Comparison of ENCODE assay signal across 8 mouse cellular contexts in the genomic region with DNA sequence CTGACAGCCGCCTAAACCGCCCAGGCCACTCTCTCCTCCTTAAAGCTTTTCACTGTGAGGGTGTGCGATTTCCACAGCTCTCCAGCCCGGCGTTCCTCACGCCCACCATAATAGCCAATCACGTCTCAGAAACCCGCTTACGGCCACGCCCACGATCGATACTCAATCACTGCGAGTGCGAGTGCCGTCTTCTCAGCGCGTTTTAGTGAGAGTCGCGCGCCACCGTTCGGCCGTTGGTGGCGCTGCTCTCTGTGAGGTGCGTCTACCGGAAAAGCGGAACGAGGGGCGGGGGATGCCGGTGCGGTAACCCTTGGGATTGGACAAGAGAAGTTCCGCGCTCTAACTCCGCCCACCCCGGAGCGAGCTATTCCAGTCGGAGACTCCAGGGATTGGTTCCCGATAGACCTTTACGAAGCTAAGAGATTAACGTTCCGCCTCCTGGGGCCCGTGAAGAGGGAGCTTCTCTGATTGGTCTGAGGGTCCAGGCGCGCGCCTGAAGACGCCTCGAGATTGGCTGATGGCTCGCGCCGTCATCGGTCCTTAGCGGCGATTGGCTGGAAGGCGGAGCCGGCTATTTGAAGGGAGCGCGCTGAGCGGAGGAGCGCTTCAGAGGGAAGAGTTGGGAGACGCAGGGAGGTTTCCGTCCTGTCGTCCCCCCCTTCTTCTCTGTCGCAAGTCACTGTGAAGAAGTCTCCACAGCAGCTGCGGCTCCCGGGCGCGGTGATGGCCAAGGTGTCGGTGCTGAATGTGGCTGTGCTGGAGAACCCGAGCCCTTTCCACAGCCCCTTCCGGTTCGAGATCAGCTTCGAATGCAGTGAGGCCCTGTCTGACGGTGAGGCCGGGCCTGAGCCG. TPM values are rescaled to one million over a fixed set of nuclear protein-coding genes. Genes with fewer than 3 reads are reported as not detected.
DNase-seq lines count a peak whose midpoint lies in the region; ATAC-seq lines count a peak whose summit lies in the region.

A gene (minus strand): TSS at position 100 of the 852 bp plus-strand sequence.
A gene (plus strand): TSS at position 402 of the 852 bp plus-strand sequence.

- no peak within 1 kb of the TSS for H3K27ac ChIP-seq in heart, embryonic 14.5 days (replicated peaks in 1 of 2; ENCODE audit: control insufficient read depth in 1 of 2, insufficient read depth in 1 of 2, low read depth in 2 of 2, low read length in 2 of 2)
- H3K27ac ChIP-seq in liver, embryonic 13.5 days: peak within 1 kb of the TSS; percentile 83
- peak within 1 kb of the TSS; percentile 32; the same call in 1 of the 2 replicates for H3K27ac ChIP-seq in stomach, embryonic 16.5 days (ENCODE audit: low read length)

- H3K9me3 ChIP-seq in heart, embryonic 14.5 days (ENCODE audit: control insufficient read depth, low read length): no peaks in the 10 kb centered on the region
- no peaks in the 10 kb centered on the region for H3K9me3 ChIP-seq in liver, embryonic 13.5 days (replicated peaks)
- no peaks in the 10 kb centered on the region for H3K9me3 ChIP-seq in stomach, embryonic 16.5 days (replicated peaks; ENCODE audit: control insufficient read depth, low read length)

- DNase-seq in c-Kit-negative CD71-positive TER-119-positive erythroid progenitor cells, embryonic 14.5 days (ENCODE audit: low read depth, low spot score): peak; percentile 99
- DNase-seq in fibroblast of lung, adult 2 months (ENCODE audit: low read depth): peak; percentile 99
- DNase-seq in kidney, postnatal 14 days: peak; percentile 100
- peak; percentile 98 for DNase-seq in liver, embryonic 13.5 days
- DNase-seq in neural tube, embryonic 10.5 days (ENCODE audit: extremely low spot score, low spot score): peak; percentile 97

- H3K9ac ChIP-seq in heart, embryonic 14.5 days (ENCODE audit: low read length): peak within 1 kb of the TSS; percentile 77
- peak within 1 kb of the TSS; percentile 92 for H3K9ac ChIP-seq in liver, embryonic 13.5 days
- H3K9ac ChIP-seq in stomach, embryonic 16.5 days (ENCODE audit: low read length): peak within 1 kb of the TSS; percentile 76

- H3K36me3 ChIP-seq in heart, embryonic 14.5 days (ENCODE audit: control insufficient read depth, insufficient read depth, low read length): no peaks in the 10 kb centered on the region
- peaks cover 19% of the 10 kb centered on the region for H3K36me3 ChIP-seq in liver, embryonic 13.5 days
- no peaks in the 10 kb centered on the region for H3K36me3 ChIP-seq in stomach, embryonic 16.5 days (ENCODE audit: control insufficient read depth, insufficient read depth, low read length)

- peak within 1 kb of the TSS; percentile 66 to 80 for H3K4me3 ChIP-seq in heart, embryonic 14.5 days (ENCODE audit: control insufficient read depth in 1 of 2, insufficient read depth in 1 of 2, low read depth in 1 of 2, low read length in 2 of 2)
- peak within 1 kb of the TSS; percentile 94 for H3K4me3 ChIP-seq in liver, embryonic 13.5 days (replicated peaks)
- peak within 1 kb of the TSS; percentile 80 for H3K4me3 ChIP-seq in stomach, embryonic 16.5 days (replicated peaks; ENCODE audit: low read length)

- peak within 1 kb of the TSS; percentile 90 for H3K4me2 ChIP-seq in heart, embryonic 14.5 days (ENCODE audit: low read length)
- peak within 1 kb of the TSS; percentile 92 for H3K4me2 ChIP-seq in liver, embryonic 13.5 days
- H3K4me2 ChIP-seq in stomach, embryonic 16.5 days (ENCODE audit: low read depth, low read length): peak within 1 kb of the TSS; percentile 94

- ATAC-seq in CD4-positive, CD25-positive, alpha-beta regulatory T cell, adult 4 months: peak; percentile 91
- ATAC-seq in heart, embryonic 14.5 days (ENCODE audit: insufficient number of reproducible peaks, insufficient read depth, low FRiP score, low read depth): peak; percentile 99
- peak; percentile 98 for ATAC-seq in liver, embryonic 13.5 days (ENCODE audit: low read depth)
- ATAC-seq in stomach, embryonic 16.5 days (ENCODE audit: insufficient read depth, low FRiP score): peak; percentile 99

- under 1% methylated on average over 70 of the region's 75 CpGs for WGBS in heart, embryonic 14.5 days
- WGBS in liver, embryonic 13.5 days (ENCODE audit: insufficient replicate concordance): under 1% methylated on average over 75 of the region's 75 CpGs
- WGBS in stomach, embryonic 16.5 days: under 1% methylated on average over 75 of the region's 75 CpGs

- peaks cover 9 to 15% of the 10 kb centered on the region in 2 experiments for H3K4me1 ChIP-seq in heart, embryonic 14.5 days (ENCODE audit: control insufficient read depth in 2 of 2, insufficient read depth in 2 of 2, low read length in 2 of 2)
- H3K4me1 ChIP-seq in liver, embryonic 13.5 days (replicated peaks): peaks cover 30% of the 10 kb centered on the region
- peaks cover 19% of the 10 kb centered on the region for H3K4me1 ChIP-seq in stomach, embryonic 16.5 days (ENCODE audit: control insufficient read depth, insufficient read depth, low read length)

- H3K27me3 ChIP-seq in heart, embryonic 14.5 days (ENCODE audit: control insufficient read depth, insufficient read depth, low read length): no peaks in the 10 kb centered on the region
- H3K27me3 ChIP-seq in liver, embryonic 13.5 days: no peaks in the 10 kb centered on the region
- H3K27me3 ChIP-seq in stomach, embryonic 16.5 days (ENCODE audit: control insufficient read depth, insufficient read depth, low read length): no peaks in the 10 kb centered on the region

RNA-seq across cellular contexts. Expression of the first gene that starts in this region (rescaled TPM):
- under 1 TPM; 0.20 to 0.92 TPM for polyA plus RNA-seq in CD4-positive, CD25-positive, alpha-beta regulatory T cell, adult 4 months (2017; shearing (Covaris generic))
- polyA plus RNA-seq in heart, embryonic 14.5 days (2014; fragmentation: Nextera tagmentation; extraction: Ambion mirVana): 0.51 and 0.66 TPM in 2 replicates
- 0.18 and 0.22 TPM in 2 replicates for polyA plus RNA-seq in liver, embryonic 13.5 days (2015; fragmentation: Nextera tagmentation; extraction: Ambion mirVana)
- 0.39 and 0.67 TPM in 2 replicates for polyA plus RNA-seq in stomach, embryonic 16.5 days (2015; fragmentation: Nextera tagmentation; extraction: Ambion mirVana)

RNA-seq across cellular contexts. Expression of the second gene that starts in this region (rescaled TPM):
- 10 to 100 TPM; 22.3 to 45.2 TPM for polyA plus RNA-seq in CD4-positive, CD25-positive, alpha-beta regulatory T cell, adult 4 months (2017; shearing (Covaris generic))
- polyA plus RNA-seq in heart, embryonic 14.5 days (2014; fragmentation: Nextera tagmentation; extraction: Ambion mirVana): 57.2 and 60.7 TPM in 2 replicates
- polyA plus RNA-seq in liver, embryonic 13.5 days (2015; fragmentation: Nextera tagmentation; extraction: Ambion mirVana): 114 and 126 TPM in 2 replicates
- polyA plus RNA-seq in stomach, embryonic 16.5 days (2015; fragmentation: Nextera tagmentation; extraction: Ambion mirVana): 49.4 and 53.1 TPM in 2 replicates

Comparison
In these comparisons a context has a peak if more than half of its experiments do, and no peak if none do; other contexts are left out.
1. H3K27ac ChIP-seq: peak in liver, embryonic 13.5 days (single experiment) and stomach, embryonic 16.5 days (single experiment); none in heart, embryonic 14.5 days (0 of 2).
2. Peak in every context shown above with its lines, with median percentiles within 50 percentile points of each other: ATAC-seq, DNase-seq, H3K4me2 ChIP-seq, H3K4me3 ChIP-seq and H3K9ac ChIP-seq.